Mouse (Mus musculus) kidney, embryonic 16.5 days (tissue): ENCODE measurements at regions not wholly inside any gene's neighbourhood (a gene's known extent, or its start where the extent isn't known, plus 50 kb on each side); places are given as distances from the start of the nearest gene placed in this dataset.

Experiments used
- ATAC-seq: fragments of 200-750 bp; cut with Nextera tagmentation; 2 replicates; pipeline ENCODE4 v1.8.0; 2017; ENCODE audit warnings: moderate TSS enrichment; ENCODE audit not compliant: low FRiP score, low TSS enrichment
- H3K27ac ChIP-seq: fragments of 300-500 bp; sonication (generic); 2 replicates; pipeline ENCODE4 v1.5.1; 2014; ENCODE audit warnings: low read length
- H3K27me3 ChIP-seq: fragments of 300-500 bp; sonication (generic); 2 replicates; pipeline ENCODE4 v1.6.1; 2014; ENCODE audit warnings: low read length, control low read depth, mixed read lengths; ENCODE audit not compliant: insufficient read depth
- H3K36me3 ChIP-seq: fragments of 300-500 bp; sonication (generic); 2 replicates; pipeline ENCODE4 v1.6.1; 2014; ENCODE audit warnings: low read length, control low read depth, mixed read lengths; ENCODE audit not compliant: insufficient read depth
- H3K4me1 ChIP-seq: fragments of 300-500 bp; sonication (generic); 2 replicates; pipeline ENCODE4 v1.6.1; 2014; ENCODE audit warnings: low read length, control low read depth, mixed read lengths; ENCODE audit not compliant: insufficient read depth
- H3K4me2 ChIP-seq: fragments of 300-500 bp; sonication (generic); replicated peaks from 2 replicates; pipeline ENCODE4 v1.6.1; 2014; ENCODE audit warnings: low read depth, low read length
- H3K4me3 ChIP-seq: fragments of 300-500 bp; sonication (generic); 2 replicates; pipeline ENCODE4 v1.5.1; 2014; ENCODE audit warnings: mild to moderate bottlenecking, low read length
- H3K9ac ChIP-seq: fragments of 300-500 bp; sonication (generic); replicated peaks from 2 replicates; pipeline ENCODE4 v1.6.1; 2014; ENCODE audit warnings: low read length
- H3K9me3 ChIP-seq: fragments of 300-500 bp; sonication (generic); 2 replicates; pipeline ENCODE4 v1.6.1; 2016; ENCODE audit warnings: low read length, control low read depth
- WGBS: fragments of 180-500 bp; shearing (Covaris S2); extraction: QIAGEN DNeasy Blood & Tissue Kit; methylation state at CpG from one replicate; pipeline ENCODE4 v1.1.7; 2014; 5-methylcytosine and 5-hydroxymethylcytosine counted together

- H3K9ac ChIP-seq: no peak overlapping the region
- 87% methylated on average over 14 of the region's 14 CpGs for WGBS
- no peak overlapping the region for H3K4me3 ChIP-seq
- no peaks in the 10 kb centered on the region for H3K36me3 ChIP-seq
- no peaks in the 10 kb centered on the region for H3K4me1 ChIP-seq
- no peaks in the 10 kb centered on the region for H3K9me3 ChIP-seq
- no peak overlapping the region for H3K27ac ChIP-seq
- ATAC-seq: no peak
- H3K27me3 ChIP-seq: 0 out of 2 replicates have a peak, but pooled peaks cover 2% of the 10 kb centered on the region
- no peak overlapping the region for H3K4me2 ChIP-seq
Observed at GRCm38 (mm10) chr5:141084056-141084730, 83.8 kb upstream of the Card11 start.

GRCm38 (mm10) chr5:141084746-141085145 is 84.4 kb upstream of the Card11 start:
- Histone ChIP-seq H3K9ac (no peak overlapping the region), H3K4me1 (no peaks in the 10 kb centered on the region), H3K27ac (no peak overlapping the region), H3K4me3 (no peak overlapping the region), H3K27me3 (0 out of 2 replicates have a peak, but pooled peaks cover 2% of the 10 kb centered on the region), H3K9me3 (no peaks in the 10 kb centered on the region), H3K4me2 (no peak overlapping the region), H3K36me3 (no peaks in the 10 kb centered on the region)
- WGBS: 46% methylated on average over 7 of the region's 7 CpGs
- ATAC-seq: no peak

GRCm38 (mm10) chr5:141091676-141092075 is 91.3 kb upstream of the Card11 start:
- no peak for ATAC-seq
- Histone ChIP-seq H3K4me1 (no peaks in the 10 kb centered on the region), H3K9me3 (no peaks in the 10 kb centered on the region), H3K4me2 (no peak overlapping the region), H3K9ac (no peak overlapping the region), H3K4me3 (no peak overlapping the region), H3K27me3 (no peaks in the 10 kb centered on the region), H3K36me3 (no peaks in the 10 kb centered on the region), H3K27ac (no peak overlapping the region)
- 72% methylated on average over 14 of the region's 14 CpGs for WGBS

- no peaks in the 10 kb centered on the region for H3K27me3 ChIP-seq
- no peak overlapping the region for H3K4me3 ChIP-seq
- 45% methylated on average over 4 of the region's 4 CpGs for WGBS
- ATAC-seq: no peak
- H3K27ac ChIP-seq: no peak overlapping the region
- H3K36me3 ChIP-seq: no peaks in the 10 kb centered on the region
- no peaks in the 10 kb centered on the region for H3K4me1 ChIP-seq
- no peak overlapping the region for H3K4me2 ChIP-seq
- H3K9me3 ChIP-seq: no peaks in the 10 kb centered on the region
- H3K9ac ChIP-seq: no peak overlapping the region
Observed at GRCm38 (mm10) chr5:141093641-141094040, 93.3 kb upstream of the Card11 start.

- no peaks in the 10 kb centered on the region for H3K4me1 ChIP-seq
- no peaks in the 10 kb centered on the region for H3K27me3 ChIP-seq
- H3K4me2 ChIP-seq: no peak overlapping the region
- no peaks in the 10 kb centered on the region for H3K9me3 ChIP-seq
- no peak overlapping the region for H3K4me3 ChIP-seq
- ATAC-seq: no peak
- no peaks in the 10 kb centered on the region for H3K36me3 ChIP-seq
- no peak overlapping the region for H3K9ac ChIP-seq
- H3K27ac ChIP-seq: no peak overlapping the region
- WGBS: 33% methylated on average over 4 of the region's 4 CpGs
Observed at GRCm38 (mm10) chr5:141097878-141098277, 97.5 kb upstream of the Card11 start.

- no peak overlapping the region for H3K4me2 ChIP-seq
- ATAC-seq: no peak
- no peak overlapping the region for H3K27ac ChIP-seq
- peaks cover 16% of the 10 kb centered on the region for H3K4me1 ChIP-seq
- no peak overlapping the region for H3K4me3 ChIP-seq
- H3K36me3 ChIP-seq: no peaks in the 10 kb centered on the region
- WGBS: 87% methylated on average over 3 of the region's 3 CpGs
- no peak overlapping the region for H3K9ac ChIP-seq
- no peaks in the 10 kb centered on the region for H3K27me3 ChIP-seq
- no peaks in the 10 kb centered on the region for H3K9me3 ChIP-seq
Observed at GRCm38 (mm10) chr5:141111666-141112065, 111.3 kb upstream of the Card11 start.

- Histone ChIP-seq H3K4me2 (no peak overlapping the region), H3K27me3 (no peaks in the 10 kb centered on the region; the same call in 1 of the 2 replicates), H3K9ac (no peak overlapping the region), H3K36me3 (no peaks in the 10 kb centered on the region), H3K27ac (no peak overlapping the region), H3K4me1 (peaks cover 6% of the 10 kb centered on the region), H3K4me3 (no peak overlapping the region), H3K9me3 (no peaks in the 10 kb centered on the region)
- ATAC-seq: no peak
- 32% methylated on average over 4 of the region's 4 CpGs for WGBS
Observed at GRCm38 (mm10) chr5:141115273-141115904, 115.0 kb upstream of the Card11 start.

- 33% methylated on average over 8 of the region's 8 CpGs for WGBS
- Histone ChIP-seq H3K4me2 (no peak overlapping the region), H3K9ac (no peak overlapping the region)
Observed at GRCm38 (mm10) chr5:141115963-141116362, 115.6 kb upstream of the Card11 start.

GRCm38 (mm10) chr5:141125870-141126269 is 115.4 kb upstream of the Sdk1 start:
- H3K36me3 ChIP-seq: no peaks in the 10 kb centered on the region
- H3K4me2 ChIP-seq: no peak overlapping the region
- no peak for ATAC-seq
- H3K4me1 ChIP-seq: no peaks in the 10 kb centered on the region
- no peak overlapping the region for H3K9ac ChIP-seq
- WGBS: 83% methylated on average over 7 of the region's 7 CpGs
- H3K4me3 ChIP-seq: no peak overlapping the region
- H3K9me3 ChIP-seq: no peaks in the 10 kb centered on the region
- H3K27ac ChIP-seq: no peak overlapping the region
- no peaks in the 10 kb centered on the region for H3K27me3 ChIP-seq

More at GRCm38 (mm10) chr5:141115963-141116362, 115.6 kb upstream of the Card11 start:
- ATAC-seq: no peak
- Histone ChIP-seq H3K36me3 (no peaks in the 10 kb centered on the region), H3K9me3 (no peaks in the 10 kb centered on the region), H3K27me3 (no peaks in the 10 kb centered on the region; the same call in 1 of the 2 replicates), H3K27ac (no peak overlapping the region), H3K4me1 (peaks cover 6% of the 10 kb centered on the region), H3K4me3 (no peak overlapping the region)

GRCm38 (mm10) chr5:141126536-141126935 is 114.8 kb upstream of the Sdk1 start:
- Histone ChIP-seq H3K4me2 (no peak overlapping the region), H3K9ac (no peak overlapping the region), H3K36me3 (no peaks in the 10 kb centered on the region), H3K27ac (no peak overlapping the region), H3K4me3 (no peak overlapping the region), H3K4me1 (0 out of 2 replicates have a peak, but pooled peaks cover 3% of the 10 kb centered on the region), H3K27me3 (no peaks in the 10 kb centered on the region), H3K9me3 (no peaks in the 10 kb centered on the region)
- no peak for ATAC-seq
- 82% methylated on average over 7 of the region's 7 CpGs for WGBS
